In genomic region chr3:79286031-79286375, GRCm38 (mm10) we compare ENCODE assay signal across 8 mouse cellular contexts. TPM values are rescaled to one million over a fixed set of nuclear protein-coding genes. Genes with fewer than 3 reads are reported as not detected.
DNase-seq lines count a peak whose midpoint lies in the region; ATAC-seq and TF ChIP-seq lines count a peak whose summit lies in the region.
"Had no signal": no experiment of that assay in that cellular context is flagged by ENCODE, and none has a peak within 500 bp of the region (broad histone marks: within the 10 kb centered on the region; RNA-seq: fewer than 3 reads in every experiment).

No protein-coding gene starts in this region.

- no peak for DNase-seq in lung, postnatal 14 days
- no peak for DNase-seq in adrenal gland, postnatal 25 days

- peak overlapping the region; percentile 98 for H3K27ac ChIP-seq in lung, embryonic 16.5 days (ENCODE audit: low read length)
- peak overlapping the region; percentile 96 for H3K27ac ChIP-seq in bone marrow, adult 2 months (ENCODE audit: control insufficient read depth, insufficient read depth, low read depth, low read length, poor library complexity)
- H3K27ac ChIP-seq in forebrain, embryonic 16.5 days (ENCODE audit: low read length): peak overlapping the region; percentile 98; the same call in 1 of the 2 replicates
- peak overlapping the region; percentile 97 for H3K27ac ChIP-seq in limb, embryonic 13.5 days
- peak overlapping the region; percentile 92 for H3K27ac ChIP-seq in neural tube, embryonic 15.5 days (replicated peaks)

- no peak for TF ChIP-seq CTCF in bone marrow, adult 2 months (IDR thresholded peaks at IDR 0.05; ENCODE audit: control insufficient read depth, insufficient read depth, low read length)

- H3K9ac ChIP-seq in lung, embryonic 16.5 days (ENCODE audit: low read length): peak overlapping the region; percentile 94
- H3K9ac ChIP-seq in forebrain, embryonic 16.5 days (replicated peaks; ENCODE audit: low read depth, low read length): peak overlapping the region; percentile 97
- peak overlapping the region; percentile 94 for H3K9ac ChIP-seq in limb, embryonic 13.5 days
- peak overlapping the region; percentile 89 for H3K9ac ChIP-seq in neural tube, embryonic 15.5 days (replicated peaks)

- H3K36me3 ChIP-seq in lung, embryonic 16.5 days (ENCODE audit: control insufficient read depth, insufficient read depth, low read length): no peaks in the 10 kb centered on the region
- no peaks in the 10 kb centered on the region for H3K36me3 ChIP-seq in forebrain, embryonic 16.5 days (ENCODE audit: control insufficient read depth, insufficient read depth)
- H3K36me3 ChIP-seq in limb, embryonic 13.5 days: no peaks in the 10 kb centered on the region
- H3K36me3 ChIP-seq in neural tube, embryonic 15.5 days: no peaks in the 10 kb centered on the region

- peaks cover 26% of the 10 kb centered on the region for H3K4me1 ChIP-seq in lung, embryonic 16.5 days (replicated peaks; ENCODE audit: control insufficient read depth, insufficient read depth, low read length)
- H3K4me1 ChIP-seq in bone marrow, adult 2 months (ENCODE audit: control insufficient read depth, insufficient read depth, low read length): no peaks in the 10 kb centered on the region; the same call in 1 of the 2 replicates
- H3K4me1 ChIP-seq in forebrain, embryonic 16.5 days (replicated peaks; ENCODE audit: control insufficient read depth, insufficient read depth, low read length): peaks cover 37% of the 10 kb centered on the region
- H3K4me1 ChIP-seq in limb, embryonic 13.5 days: peaks cover 42% of the 10 kb centered on the region
- peaks cover 47% of the 10 kb centered on the region for H3K4me1 ChIP-seq in neural tube, embryonic 15.5 days

- under 1% methylated on average over 10 of the region's 10 CpGs for WGBS in lung, embryonic 16.5 days
- WGBS in bone marrow, adult 2 months: 1% methylated on average over 10 of the region's 10 CpGs
- WGBS in forebrain, embryonic 16.5 days: under 1% methylated on average over 10 of the region's 10 CpGs
- WGBS in limb, embryonic 13.5 days: 0% methylated on average over 10 of the region's 10 CpGs
- 0% methylated on average over 10 of the region's 10 CpGs for WGBS in neural tube, embryonic 15.5 days

- H3K27me3 ChIP-seq in lung, embryonic 16.5 days (ENCODE audit: control insufficient read depth, insufficient read depth, low read depth, low read length): no peaks in the 10 kb centered on the region
- no peaks in the 10 kb centered on the region for H3K27me3 ChIP-seq in forebrain, embryonic 16.5 days (replicated peaks; ENCODE audit: control insufficient read depth, insufficient read depth, low read length)
- peaks cover 4% of the 10 kb centered on the region; the same call in 1 of the 2 replicates for H3K27me3 ChIP-seq in limb, embryonic 13.5 days
- H3K27me3 ChIP-seq in neural tube, embryonic 15.5 days (replicated peaks): 0 out of 2 replicates have a peak, but pooled peaks cover 3% of the 10 kb centered on the region

- no peak for ATAC-seq in lung, embryonic 16.5 days (ENCODE audit: low read depth)
- ATAC-seq in forebrain, embryonic 16.5 days: no peak
- ATAC-seq in limb, embryonic 13.5 days (ENCODE audit: low FRiP score, low read depth): no peak
- ATAC-seq in neural tube, embryonic 15.5 days (ENCODE audit: low FRiP score): no peak

- no peak for TF ChIP-seq POLR2A in bone marrow, adult 2 months (IDR thresholded peaks at IDR 0.05; ENCODE audit: borderline replicate concordance, control insufficient read depth, low read depth, low read length)

- H3K4me3 ChIP-seq in lung, embryonic 16.5 days (ENCODE audit: low read length): peak overlapping the region; percentile 97
- H3K4me3 ChIP-seq in bone marrow, adult 2 months (replicated peaks; ENCODE audit: control insufficient read depth, low read depth, low read length): peak overlapping the region; percentile 72
- H3K4me3 ChIP-seq in forebrain, embryonic 16.5 days (replicated peaks; ENCODE audit: low read length): peak overlapping the region; percentile 99
- peak overlapping the region; percentile 92 for H3K4me3 ChIP-seq in limb, embryonic 13.5 days
- peak overlapping the region; percentile 86 for H3K4me3 ChIP-seq in neural tube, embryonic 15.5 days (replicated peaks)

- H3K4me2 ChIP-seq in lung, embryonic 16.5 days (ENCODE audit: low read depth, low read length): peak overlapping the region; percentile 69
- peak overlapping the region; percentile 94 for H3K4me2 ChIP-seq in forebrain, embryonic 16.5 days (ENCODE audit: low read length)
- H3K4me2 ChIP-seq in limb, embryonic 13.5 days (replicated peaks): peak overlapping the region; percentile 96
- H3K4me2 ChIP-seq in neural tube, embryonic 15.5 days: peak overlapping the region; percentile 82

- no peaks in the 10 kb centered on the region for H3K9me3 ChIP-seq in lung, embryonic 16.5 days (ENCODE audit: control insufficient read depth, low read length)
- no peaks in the 10 kb centered on the region for H3K9me3 ChIP-seq in forebrain, embryonic 16.5 days (ENCODE audit: control insufficient read depth, low read length)
- H3K9me3 ChIP-seq in limb, embryonic 13.5 days: no peaks in the 10 kb centered on the region
- H3K9me3 ChIP-seq in neural tube, embryonic 15.5 days (replicated peaks): no peaks in the 10 kb centered on the region

RNA-seq across cellular contexts. Expression of gene Rapgef2, which starts 0.3 kb away (rescaled TPM):
- polyA plus RNA-seq in lung, embryonic 16.5 days (2015; fragmentation: Nextera tagmentation; extraction: Ambion mirVana): 5.1 and 6.0 TPM in 2 replicates
- polyA plus RNA-seq in bone marrow, adult 2 months (2011; ENCODE audit: insufficient read depth, insufficient read length, low replicate concordance, missing spikeins): 2.5 and 6.0 TPM in 2 replicates
- 10.8 and 13.4 TPM in 2 replicates for polyA plus RNA-seq in forebrain, embryonic 16.5 days (2015; fragmentation: Nextera tagmentation; extraction: Ambion mirVana)
- 7.0 and 7.1 TPM in 2 replicates for polyA plus RNA-seq in limb, embryonic 13.5 days (2015; fragmentation: Nextera tagmentation; extraction: Ambion mirVana)
- polyA plus RNA-seq in neural tube, embryonic 15.5 days (2015; fragmentation: Nextera tagmentation; extraction: Ambion mirVana): 10.9 and 11.2 TPM in 2 replicates
- total RNA-seq in adrenal gland, postnatal 25 days (2021): 25.9 and 27.8 TPM in 2 replicates

RNA-seq across cellular contexts. Expression of gene Gm17359, which starts 50.5 kb away (rescaled TPM):
- polyA plus RNA-seq in lung, embryonic 16.5 days (2015; fragmentation: Nextera tagmentation; extraction: Ambion mirVana): not detected in 2 replicates
- not detected in 2 replicates for polyA plus RNA-seq in bone marrow, adult 2 months (2011; ENCODE audit: insufficient read depth, insufficient read length, low replicate concordance, missing spikeins)
- 0.14 TPM in 1 of 2 replicates, not detected in the other for polyA plus RNA-seq in forebrain, embryonic 16.5 days (2015; fragmentation: Nextera tagmentation; extraction: Ambion mirVana)
- 0.08 and 0.20 TPM in 2 replicates for polyA plus RNA-seq in limb, embryonic 13.5 days (2015; fragmentation: Nextera tagmentation; extraction: Ambion mirVana)
- not detected in 2 replicates for polyA plus RNA-seq in neural tube, embryonic 15.5 days (2015; fragmentation: Nextera tagmentation; extraction: Ambion mirVana)
- not detected in 2 replicates for total RNA-seq in adrenal gland, postnatal 25 days (2021)
- polyA plus RNA-seq: frontal cortex, adult 2 months had no signal
